22 mouse cellular contexts compared by ENCODE assay signal in the genomic region with DNA sequence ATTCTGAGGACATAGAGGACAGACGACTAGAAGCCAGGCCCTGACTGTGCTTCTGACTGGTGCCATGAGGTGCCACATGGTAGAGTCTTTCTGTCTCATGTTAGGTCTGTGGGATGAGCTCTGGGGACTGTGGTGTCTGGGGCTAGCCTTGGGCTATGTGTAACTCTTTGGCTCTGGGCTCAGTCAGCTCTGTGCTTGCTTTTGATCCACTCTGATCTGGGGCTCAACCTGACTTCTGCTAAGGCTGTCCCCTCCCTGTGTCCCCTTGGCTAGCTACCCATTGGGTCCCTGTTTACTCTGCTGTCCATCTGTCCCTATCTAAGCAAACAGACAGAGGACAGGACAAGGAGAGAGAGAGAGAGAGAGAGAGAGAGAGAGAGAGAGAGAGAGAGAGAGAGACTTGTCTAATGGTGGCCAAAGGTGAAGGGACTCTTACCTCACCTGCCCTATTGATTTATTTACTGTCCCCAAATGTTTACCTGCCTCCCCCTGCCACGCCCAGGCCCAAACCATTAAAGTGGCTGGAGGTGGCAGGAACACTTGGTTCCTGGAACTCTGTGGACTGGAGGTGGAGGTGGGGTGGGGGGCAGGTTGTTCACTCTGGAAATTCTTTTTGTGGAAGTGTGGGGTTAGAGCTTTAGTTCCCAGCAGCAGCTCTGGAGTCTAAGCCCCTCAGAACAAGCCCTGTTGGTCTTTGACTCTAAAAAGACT. TPM values are rescaled to one million over a fixed set of nuclear protein-coding genes. Genes with fewer than 3 reads are reported as not detected.
DNase-seq lines count a peak whose midpoint lies in the region; ATAC-seq and TF ChIP-seq lines count a peak whose summit lies in the region.
"Had no signal": no experiment of that assay in that cellular context is flagged by ENCODE, and none has a peak within 500 bp of the region (broad histone marks: within the 10 kb centered on the region; RNA-seq: fewer than 3 reads in every experiment).

No protein-coding gene starts in this region.

- no peaks in the 10 kb centered on the region for H3K79me2 ChIP-seq in liver, adult 2 months (ENCODE audit: control insufficient read depth, insufficient read depth, low read length)

- no peak overlapping the region for H3K4me2 ChIP-seq in liver, embryonic 13.5 days
- no peak overlapping the region for H3K4me2 ChIP-seq in liver, postnatal 0 days (ENCODE audit: low read depth, low read length)
- no peak overlapping the region for H3K4me2 ChIP-seq in midbrain, embryonic 13.5 days (replicated peaks)
- H3K4me2 ChIP-seq: embryonic facial prominence, embryonic 13.5 days; forebrain, embryonic 12.5 days; heart, embryonic 11.5 days; heart, embryonic 15.5 days; hindbrain, embryonic 13.5 days had no signal

- H3K36me3 ChIP-seq in liver, adult 2 months (ENCODE audit: control insufficient read depth, insufficient read depth, low read length) = no peaks in the 10 kb centered on the region
- no peaks in the 10 kb centered on the region for H3K36me3 ChIP-seq in liver, embryonic 13.5 days
- H3K36me3 ChIP-seq in liver, postnatal 0 days (replicated peaks; ENCODE audit: insufficient read depth, low read length) = no peaks in the 10 kb centered on the region
- H3K36me3 ChIP-seq in midbrain, embryonic 13.5 days = no peaks in the 10 kb centered on the region
- H3K36me3 ChIP-seq: embryonic facial prominence, embryonic 13.5 days; forebrain, embryonic 12.5 days; heart, embryonic 15.5 days; hindbrain, embryonic 13.5 days had no signal

- peak; percentile 65; the same call in 1 of the 2 replicates for TF ChIP-seq POLR2A in liver, adult 2 months (IDR thresholded peaks at IDR 0.05; ENCODE audit: extremely low read depth, insufficient read depth, low read length)

- no peaks in the 10 kb centered on the region for H3K9me3 ChIP-seq in liver, embryonic 13.5 days (replicated peaks)
- H3K9me3 ChIP-seq in liver, postnatal 0 days (ENCODE audit: low read length) = no peaks in the 10 kb centered on the region
- no peaks in the 10 kb centered on the region for H3K9me3 ChIP-seq in midbrain, embryonic 13.5 days
- H3K9me3 ChIP-seq: embryonic facial prominence, embryonic 13.5 days; forebrain, embryonic 12.5 days; heart, embryonic 15.5 days; hindbrain, embryonic 13.5 days had no signal

- peak; percentile 93 for TF ChIP-seq EP300 in liver, postnatal 0 days (IDR thresholded peaks at IDR 0.05; ENCODE audit: low read depth)

- DNase-seq in liver, adult 2 months (ENCODE audit: extremely low read depth, low read depth, low spot score) = peak; percentile 99
- DNase-seq in liver, embryonic 13.5 days = no peak
- peak; percentile 75 for DNase-seq in liver, postnatal 0 days
- peak; percentile 69 for DNase-seq in yolk sac, embryonic 10.5 days (ENCODE audit: low spot score)
- DNase-seq in left cerebral cortex, adult 9 months (ENCODE audit: low spot score in 2 of 2) = no peak
- no peak for DNase-seq in gastrocnemius, postnatal 4 days (ENCODE audit: low spot score in 2 of 2)
- DNase-seq: adrenal gland, adult 2 months; adrenal gland, postnatal 36 days; cerebellum, adult 8-10 months; cerebellum, postnatal 14 days; gastrocnemius, postnatal 10 days; heart, adult 2 months; heart, postnatal 14 days had no signal

- WGBS in liver, adult 2 months = 19% methylated on average over 2 of the region's 2 CpGs
- 45% methylated on average over 2 of the region's 2 CpGs for WGBS in liver, embryonic 13.5 days (ENCODE audit: insufficient replicate concordance)
- 55% methylated on average over 2 of the region's 2 CpGs for WGBS in liver, postnatal 0 days (ENCODE audit: insufficient replicate concordance)
- WGBS in midbrain, embryonic 13.5 days = 75% methylated on average over 2 of the region's 2 CpGs

- peak overlapping the region; percentile 87 for H3K9ac ChIP-seq in liver, adult 2 months (ENCODE audit: low read depth, low read length)
- H3K9ac ChIP-seq in liver, embryonic 13.5 days = no peak overlapping the region
- peak overlapping the region; percentile 61 for H3K9ac ChIP-seq in liver, postnatal 0 days (replicated peaks)
- no peak overlapping the region for H3K9ac ChIP-seq in midbrain, embryonic 13.5 days (replicated peaks)
- H3K9ac ChIP-seq: embryonic facial prominence, embryonic 13.5 days; forebrain, embryonic 12.5 days; heart, embryonic 15.5 days; hindbrain, embryonic 13.5 days had no signal

- no peaks in the 10 kb centered on the region for H3K27me3 ChIP-seq in liver, adult 2 months (ENCODE audit: control insufficient read depth, insufficient read depth, low read length)
- no peaks in the 10 kb centered on the region for H3K27me3 ChIP-seq in liver, embryonic 13.5 days
- no peaks in the 10 kb centered on the region for H3K27me3 ChIP-seq in liver, postnatal 0 days (ENCODE audit: insufficient read depth, low read length)
- no peaks in the 10 kb centered on the region for H3K27me3 ChIP-seq in midbrain, embryonic 13.5 days
- H3K27me3 ChIP-seq: embryonic facial prominence, embryonic 13.5 days; hindbrain, embryonic 13.5 days; Patski had no signal

- peaks cover 41% of the 10 kb centered on the region for H3K4me1 ChIP-seq in liver, adult 2 months (ENCODE audit: control insufficient read depth, insufficient read depth, low read length)
- H3K4me1 ChIP-seq in liver, embryonic 13.5 days (replicated peaks) = peaks cover 6% of the 10 kb centered on the region; the same call in 1 of the 2 replicates
- H3K4me1 ChIP-seq in liver, postnatal 0 days (ENCODE audit: insufficient read depth) = peaks cover 24% of the 10 kb centered on the region
- no peaks in the 10 kb centered on the region for H3K4me1 ChIP-seq in midbrain, embryonic 13.5 days (replicated peaks)
- H3K4me1 ChIP-seq: embryonic facial prominence, embryonic 13.5 days; forebrain, embryonic 12.5 days; heart, embryonic 15.5 days had no signal

- no peak for TF ChIP-seq CTCF in liver, adult 2 months (IDR thresholded peaks at IDR 0.05; ENCODE audit: low read depth, low read length)
- no peak for TF ChIP-seq CTCF in liver, postnatal 0 days (IDR thresholded peaks at IDR 0.05; ENCODE audit: low read depth)

- peak overlapping the region; percentile 100 for H3K27ac ChIP-seq in liver, adult 2 months (replicated peaks; ENCODE audit: insufficient read depth, low read depth, low read length)
- peak overlapping the region; percentile 76 for H3K27ac ChIP-seq in liver, embryonic 13.5 days
- peak overlapping the region; percentile 96 for H3K27ac ChIP-seq in liver, postnatal 0 days (ENCODE audit: low read depth)
- no peak overlapping the region for H3K27ac ChIP-seq in midbrain, embryonic 13.5 days
- H3K27ac ChIP-seq: embryonic facial prominence, embryonic 13.5 days; forebrain, embryonic 12.5 days; heart, adult 2 months; heart, embryonic 15.5 days; hindbrain, embryonic 13.5 days had no signal

- H3K4me3 ChIP-seq in liver, adult 2 months (ENCODE audit: insufficient read depth, low read depth, low read length) = no peak overlapping the region
- H3K4me3 ChIP-seq in liver, embryonic 13.5 days (replicated peaks) = no peak overlapping the region
- H3K4me3 ChIP-seq in liver, postnatal 0 days (ENCODE audit: low read depth, low read length) = no peak overlapping the region
- H3K4me3 ChIP-seq in midbrain, embryonic 13.5 days (replicated peaks) = no peak overlapping the region
- H3K4me3 ChIP-seq: embryonic facial prominence, embryonic 13.5 days; forebrain, embryonic 12.5 days; heart, adult 2 months; heart, embryonic 15.5 days; hindbrain, embryonic 13.5 days had no signal

- ATAC-seq in liver, embryonic 13.5 days (ENCODE audit: low read depth) = peak; percentile 56
- ATAC-seq in liver, postnatal 0 days = peak; percentile 79
- ATAC-seq in midbrain, embryonic 13.5 days = no peak
- ATAC-seq: activated CD4-positive, CD25-positive, alpha-beta regulatory T cell, adult 4 months; forebrain, embryonic 16.5 days; Patski had no signal

RNA-seq across cellular contexts. Expression of gene Rxra, which starts 51.4 kb away (rescaled TPM):
- total RNA-seq in liver, adult 2 months (2014; rRNA removed) = 108 and 124 TPM in 2 replicates
- polyA plus RNA-seq in liver, adult 2 months (2012; rRNA removed) = 303 and 313 TPM in 2 replicates
- polyA plus RNA-seq in liver, embryonic 13.5 days (2015; fragmentation: Nextera tagmentation; extraction: Ambion mirVana) = 3.5 and 3.7 TPM in 2 replicates
- polyA plus RNA-seq in liver, postnatal 0 days (2015; fragmentation: Nextera tagmentation; extraction: Ambion mirVana) = 13.3 and 13.9 TPM in 2 replicates
- total RNA-seq in gastrocnemius, postnatal 4 days (2021) = 10 to 100 TPM; 59.0 to 60.2 TPM
- polyA plus RNA-seq in midbrain, embryonic 13.5 days (2015; fragmentation: Nextera tagmentation; extraction: Ambion mirVana) = 4.0 and 4.4 TPM in 2 replicates

Comparison
In these comparisons a context has a peak if more than half of its experiments do, and no peak if none do; other contexts are left out.
1. DNase-seq: peak in liver, adult 2 months (single experiment), liver, postnatal 0 days (single experiment) and yolk sac, embryonic 10.5 days (single experiment); none in liver, embryonic 13.5 days (single experiment), left cerebral cortex, adult 9 months (0 of 2) and gastrocnemius, postnatal 4 days (0 of 2).
2. H3K9ac ChIP-seq: peak in liver, adult 2 months (single experiment) and liver, postnatal 0 days (single experiment); none in liver, embryonic 13.5 days (single experiment) and midbrain, embryonic 13.5 days (single experiment).
3. RNA of gene Rxra, which starts 51.4 kb away (polyA plus RNA-seq): 303 to 313 TPM in liver, adult 2 months; 13.3 to 13.9 TPM in liver, postnatal 0 days, 4.0 to 4.4 TPM in midbrain, embryonic 13.5 days and 3.5 to 3.7 TPM in liver, embryonic 13.5 days; every median in the first group is over 10 times any median in the second.